Mouse (Mus musculus) G1E (cell line): ENCODE data around the gene Olfr549.

Experiments used
- CTCF ChIP-seq: IDR thresholded peaks from 2 replicates; pipeline ENCODE4 v1.5.1; 2012; ENCODE audit warnings: low read depth, low read length, inconsistent platforms, mixed read lengths
- GATA1 ChIP-seq: IDR thresholded peaks from 2 replicates; pipeline ENCODE4 v1.6.1; 2012; ENCODE audit warnings: borderline replicate concordance, low read length, inconsistent platforms, mixed read lengths

GRCm38 (mm10) chr7:102553279-102553678, 3.6 kb downstream of the Olfr549 start:
- no peak for TF ChIP-seq CTCF
- TF ChIP-seq GATA1: no peak
